Mouse (Mus musculus) MEL (cell line): ENCODE measurements at regions not wholly inside any gene's neighbourhood (a gene's known extent, or its start where the extent isn't known, plus 50 kb on each side); places are given as distances from the start of the nearest gene placed in this dataset.

ENCODE experiments used
- DNase-seq: peaks from one replicate; pipeline ENCODE4 v3.0.0; 2011; ENCODE audit warnings: low read depth, low spot score
- H3K27ac ChIP-seq: 2 replicates; pipeline ENCODE4 v1.5.1; 2012; ENCODE audit warnings: low read depth, mild to moderate bottlenecking, control low read depth, low read length, moderate library complexity; ENCODE audit not compliant: control insufficient read depth
- H3K27me3 ChIP-seq, 2 experiments: fragments of 150-350 bp in 1 of 2; sonication (generic) in 1 of 2; 2 replicates each; pipeline ENCODE4 v1.6.1; 2012; ENCODE audit warnings: low read length in 2 of 2, mild to moderate bottlenecking in 2 of 2, improper control_type of control experiment in 1 of 2, moderate library complexity in 1 of 2; ENCODE audit not compliant: insufficient read depth in 2 of 2, control insufficient read depth in 1 of 2
- H3K36me3 ChIP-seq, 2 experiments: 2 replicates each; pipeline ENCODE4 v1.6.1; 2012 to 2014; ENCODE audit warnings: low read length in 2 of 2, improper control_type of control experiment in 1 of 2, inconsistent platforms in 1 of 2, mild to moderate bottlenecking in 1 of 2; ENCODE audit not compliant: insufficient read depth in 2 of 2, control insufficient read depth in 1 of 2
- H3K4me1 ChIP-seq, 2 experiments: fragments of 150-350 bp in 1 of 2; sonication (generic) in 1 of 2; 2 replicates each; pipeline ENCODE4 v1.6.1; 2012; ENCODE audit warnings: low read length in 2 of 2, improper control_type of control experiment in 1 of 2, mild to moderate bottlenecking in 1 of 2; ENCODE audit not compliant: insufficient read depth in 2 of 2, control insufficient read depth in 1 of 2
- H3K4me3 ChIP-seq, 2 experiments: fragments of 150-350 bp in 1 of 2; sonication (generic) in 1 of 2; 2 replicates each; pipeline ENCODE4 v1.5.1; 2012; ENCODE audit warnings: low read depth in 2 of 2, low read length in 2 of 2, mild to moderate bottlenecking in 2 of 2, moderate library complexity in 2 of 2, control low read depth in 1 of 2, improper control_type of control experiment in 1 of 2; ENCODE audit not compliant: control insufficient read depth in 1 of 2, insufficient read depth in 1 of 2
- H3K79me2 ChIP-seq: 2 replicates; pipeline ENCODE4 v1.6.1; 2012; ENCODE audit warnings: mild to moderate bottlenecking, low read length, moderate library complexity; ENCODE audit not compliant: control insufficient read depth, poor library complexity, insufficient read depth
- H3K9ac ChIP-seq: 2 replicates; pipeline ENCODE4 v1.6.1; 2012; ENCODE audit warnings: low read depth, mild to moderate bottlenecking, control low read depth, low read length, moderate library complexity; ENCODE audit not compliant: control insufficient read depth, poor library complexity, severe bottlenecking
- H3K9me3 ChIP-seq: fragments of 150-350 bp; sonication (generic); replicated peaks from 2 replicates; pipeline ENCODE4 v1.6.1; 2012; ENCODE audit warnings: mild to moderate bottlenecking, low read length, improper control_type of control experiment, moderate library complexity; ENCODE audit not compliant: insufficient read depth
- CHD2 ChIP-seq: IDR thresholded peaks from 2 replicates; pipeline ENCODE4 v1.6.1; 2011; ENCODE audit warnings: low read length, improper control_type of control experiment
- E2F4 ChIP-seq: IDR thresholded peaks from 2 replicates; pipeline ENCODE4 v1.6.1; 2011; ENCODE audit warnings: low read depth, low read length, improper control_type of control experiment, borderline replicate concordance
- ELF1 ChIP-seq: IDR thresholded peaks from 2 replicates; pipeline ENCODE4 v1.6.1; 2014; ENCODE audit warnings: low read depth, mild to moderate bottlenecking, inconsistent platforms, low read length, improper control_type of control experiment, moderate library complexity
- ETS1 ChIP-seq: IDR thresholded peaks from 2 replicates; pipeline ENCODE4 v1.6.1; 2012; ENCODE audit warnings: low read depth, mild to moderate bottlenecking, inconsistent platforms, low read length, improper control_type of control experiment, moderate library complexity
- HCFC1 ChIP-seq: IDR thresholded peaks from 2 replicates; pipeline ENCODE4 v1.6.1; 2012; ENCODE audit warnings: low read depth, mild to moderate bottlenecking, inconsistent platforms, low read length, improper control_type of control experiment, moderate library complexity
- KAT2A ChIP-seq: conservative IDR thresholded peaks from 2 replicates; pipeline ENCODE4 v1.6.1; 2012; ENCODE audit warnings: low read depth, low read length, improper control_type of control experiment, inconsistent platforms
- MAFK ChIP-seq: IDR thresholded peaks from 2 replicates; pipeline ENCODE4 v1.6.1; 2011; ENCODE audit warnings: low read depth, mild to moderate bottlenecking, low read length, improper control_type of control experiment, borderline replicate concordance
- MAX ChIP-seq: IDR thresholded peaks from 2 replicates; pipeline ENCODE4 v1.6.1; 2011; ENCODE audit warnings: low read length, improper control_type of control experiment
- MAZ ChIP-seq: IDR thresholded peaks from 2 replicates; pipeline ENCODE4 v1.6.1; 2012; ENCODE audit warnings: low read depth, mild to moderate bottlenecking, inconsistent platforms, low read length, improper control_type of control experiment
- MXI1 ChIP-seq: IDR thresholded peaks from 2 replicates; pipeline ENCODE4 v1.6.1; 2011; ENCODE audit warnings: mild to moderate bottlenecking, low read depth, low read length, improper control_type of control experiment
- NELFE ChIP-seq: IDR thresholded peaks from 2 replicates; pipeline ENCODE4 v1.6.1; 2011; ENCODE audit warnings: low read depth, low read length, improper control_type of control experiment
- NRF1 ChIP-seq: IDR thresholded peaks from 2 replicates; pipeline ENCODE4 v1.6.1; 2014; ENCODE audit warnings: low read depth, mild to moderate bottlenecking, inconsistent platforms, low read length, improper control_type of control experiment, moderate library complexity; ENCODE audit not compliant: poor library complexity, insufficient read depth, severe bottlenecking
- POLR2A ChIP-seq, 2 experiments: IDR thresholded peaks; 2 replicates each; pipeline ENCODE4 v1.6.1; 2011 to 2012; ENCODE audit warnings: low read length in 2 of 2, mild to moderate bottlenecking in 2 of 2, control low read depth in 1 of 2, improper control_type of control experiment in 1 of 2, low read depth in 1 of 2, moderate library complexity in 1 of 2; ENCODE audit not compliant: control insufficient read depth in 1 of 2, insufficient read depth in 1 of 2, poor library complexity in 1 of 2
- POLR2AphosphoS2 ChIP-seq: IDR thresholded peaks from 2 replicates; pipeline ENCODE4 v1.6.1; 2011; ENCODE audit warnings: low read length, improper control_type of control experiment
- RAD21 ChIP-seq: IDR thresholded peaks from 2 replicates; pipeline ENCODE4 v1.6.1; 2011; ENCODE audit warnings: mild to moderate bottlenecking, low read depth, low read length, improper control_type of control experiment
- RCOR1 ChIP-seq: IDR thresholded peaks from 2 replicates; pipeline ENCODE4 v1.6.1; 2012; ENCODE audit warnings: low read depth, mild to moderate bottlenecking, inconsistent platforms, low read length, improper control_type of control experiment
- TAL1 ChIP-seq: IDR thresholded peaks from 2 replicates; pipeline ENCODE4 v1.6.1; 2012; ENCODE audit warnings: mild to moderate bottlenecking, inconsistent platforms, low read length, moderate library complexity, mixed read lengths
- UBTF ChIP-seq: IDR thresholded peaks from 2 replicates; pipeline ENCODE4 v1.6.1; 2012; ENCODE audit warnings: low read depth, mild to moderate bottlenecking, inconsistent platforms, low read length, improper control_type of control experiment, moderate library complexity, borderline replicate concordance; ENCODE audit not compliant: insufficient read depth
- USF2 ChIP-seq, 2 experiments: IDR thresholded peaks; 2 replicates each; pipeline ENCODE4 v1.6.1; 2011 to 2012; ENCODE audit warnings: improper control_type of control experiment in 2 of 2, low read length in 2 of 2, borderline replicate concordance in 1 of 2, inconsistent platforms in 1 of 2, low read depth in 1 of 2, mild to moderate bottlenecking in 1 of 2; ENCODE audit not compliant: insufficient read depth in 1 of 2
- ZKSCAN1 ChIP-seq: IDR thresholded peaks from 2 replicates; pipeline ENCODE4 v1.6.1; 2012; ENCODE audit warnings: low read depth, mild to moderate bottlenecking, inconsistent platforms, low read length, improper control_type of control experiment, moderate library complexity
- ZMIZ1 ChIP-seq: IDR thresholded peaks from 2 replicates; pipeline ENCODE4 v1.6.1; 2012; ENCODE audit warnings: low read depth, mild to moderate bottlenecking, inconsistent platforms, low read length, improper control_type of control experiment, moderate library complexity
- ZNF384 ChIP-seq: IDR thresholded peaks from 2 replicates; pipeline ENCODE4 v1.6.1; 2012; ENCODE audit warnings: low read depth, mild to moderate bottlenecking, inconsistent platforms, low read length, improper control_type of control experiment

DNA sequence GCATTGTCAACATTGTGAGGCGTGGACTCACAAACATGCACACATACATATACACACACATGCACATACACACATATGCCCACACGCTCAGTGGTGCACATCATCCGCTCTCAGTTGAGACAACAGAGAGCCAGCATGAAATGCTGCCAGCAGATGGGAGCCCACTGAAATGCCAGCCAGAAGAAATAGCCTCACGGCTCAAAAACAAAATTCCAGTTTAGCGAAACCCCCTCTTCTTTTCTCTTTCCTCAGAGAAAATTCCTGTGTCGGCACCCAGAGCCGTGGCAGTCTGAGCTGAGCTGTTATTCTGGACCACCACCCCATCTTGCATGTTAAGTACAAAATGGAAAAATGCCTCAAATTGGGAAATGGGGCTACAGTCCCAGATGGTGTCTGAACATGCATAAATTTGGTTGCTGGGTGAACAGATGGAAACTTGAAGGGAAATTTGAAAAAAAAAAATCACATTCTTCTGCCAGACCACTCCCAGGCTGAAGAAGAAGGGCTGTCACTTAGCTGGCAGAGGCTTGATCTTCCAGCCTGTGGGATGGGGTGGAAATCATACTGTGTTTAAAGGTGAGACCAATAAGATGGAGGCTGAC lies 72.9 kb upstream of the Vstm2b start:
- no peak for DNase-seq
- no peaks in the 10 kb centered on the region for H3K4me1 ChIP-seq
- H3K9me3 ChIP-seq, result no peaks in the 10 kb centered on the region
- H3K27ac ChIP-seq, result no peak overlapping the region
- H3K36me3 ChIP-seq, result no peaks in the 10 kb centered on the region
- no peak overlapping the region for H3K4me3 ChIP-seq
- H3K79me2 ChIP-seq, result no peaks in the 10 kb centered on the region
- H3K27me3 ChIP-seq, result no peaks in the 10 kb centered on the region
- TF ChIP-seq ZNF384 (no peak), ZKSCAN1 (no peak), TAL1 (no peak), CHD2 (no peak), MAZ (no peak), RAD21 (no peak), MXI1 (no peak), UBTF (no peak), ELF1 (no peak), E2F4 (no peak), POLR2AphosphoS2 (no peak), MAX (no peak), KAT2A (no peak), RCOR1 (no peak)
- no peak overlapping the region for H3K9ac ChIP-seq

DNA sequence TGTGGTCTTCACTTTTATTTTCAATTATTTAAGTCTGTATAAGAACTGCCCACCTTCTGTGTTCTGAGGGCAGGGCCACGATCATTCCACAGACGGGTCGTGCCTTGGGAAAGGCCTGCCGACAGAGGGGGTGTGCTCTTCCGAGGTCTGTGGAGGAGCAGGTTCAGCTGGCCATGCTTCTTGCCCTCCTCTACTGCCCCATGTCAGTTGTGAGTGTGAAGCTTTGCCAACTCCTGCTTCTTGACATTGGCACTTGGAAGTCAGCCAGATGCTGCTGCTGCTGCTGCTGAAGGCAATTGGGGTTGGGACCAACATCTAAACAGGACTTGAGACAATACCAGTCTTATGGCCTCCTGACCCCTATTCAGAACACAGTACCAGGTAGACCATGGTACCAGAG lies 68.6 kb upstream of the Vstm2b start:
- no peaks in the 10 kb centered on the region for H3K27me3 ChIP-seq

More for the DNA sequence above, 68.6 kb upstream of the Vstm2b start:
- H3K4me3 ChIP-seq, result no peak overlapping the region
- no peak for DNase-seq
- TF ChIP-seq ETS1, result no peak
- TF ChIP-seq CHD2, result no peak
- no peak for TF ChIP-seq RAD21
- TF ChIP-seq USF2 (IDR thresholded peaks at IDR 0.05; ENCODE audit: borderline replicate concordance in 1 of 2, insufficient read depth in 1 of 2, low read depth in 1 of 2, low read length in 2 of 2), result no peak
- no peak for TF ChIP-seq ZMIZ1
- no peak for TF ChIP-seq HCFC1
- no peak for TF ChIP-seq UBTF
- TF ChIP-seq POLR2A (IDR thresholded peaks at IDR 0.05; ENCODE audit: control insufficient read depth in 1 of 2, insufficient read depth in 1 of 2, low read depth in 1 of 2, low read length in 2 of 2, poor library complexity in 1 of 2), result no peak
- TF ChIP-seq MAZ, result no peak
- no peak for TF ChIP-seq ELF1
- TF ChIP-seq NRF1, result no peak
- TF ChIP-seq MAFK, result no peak
- TF ChIP-seq NELFE, result no peak
- H3K9me3 ChIP-seq, result no peaks in the 10 kb centered on the region
- H3K27ac ChIP-seq, result no peak overlapping the region
- H3K79me2 ChIP-seq, result no peaks in the 10 kb centered on the region
- no peaks in the 10 kb centered on the region for H3K36me3 ChIP-seq
- no peaks in the 10 kb centered on the region for H3K4me1 ChIP-seq
- no peak overlapping the region for H3K9ac ChIP-seq
